Mouse (Mus musculus): Measurements from ENCODE around the gene Tob2. TPM values are rescaled to one million over a fixed set of nuclear protein-coding genes. Genes with fewer than 3 reads are reported as not detected.

Gene Tob2
- polyA plus RNA-seq, 1 experiment, result 35.8 TPM

GRCm38 (mm10) chr15:81852411-81853000 lies 6.1 kb downstream of the Tob2 start:
- TF ChIP-seq CTCF (IDR thresholded peaks at IDR 0.05; ENCODE audit: insufficient read depth, low read length) (no peak), POLR2A (IDR thresholded peaks at IDR 0.05; ENCODE audit: borderline replicate concordance, extremely low read depth, low read depth, low read length) (no peak)
- DNase-seq, result no peak
- Histone ChIP-seq H3K4me3 (replicated peaks; ENCODE audit: extremely low read depth, low read depth, low read length) (no peak overlapping the region), H3K4me1 (ENCODE audit: control insufficient read depth, insufficient read depth, low read length) (peaks cover 5% of the 10 kb centered on the region; the same call in 1 of the 2 replicates)
- WGBS, result 64% methylated on average over 9 of the region's 9 CpGs

GRCm38 (mm10) chr15:81851375-81851774 lies 7.2 kb downstream of the Tob2 start:
- H3K4me3 ChIP-seq (replicated peaks; ENCODE audit: extremely low read depth, low read depth, low read length), result no peak overlapping the region
- DNase-seq, result no peak
- 84% methylated on average over 15 of the region's 15 CpGs for WGBS

GRCm38 (mm10) chr15:81850718-81851117 lies 7.9 kb downstream of the Tob2 start:
- DNase-seq, result no peak
- no peak for TF ChIP-seq CTCF (IDR thresholded peaks at IDR 0.05; ENCODE audit: insufficient read depth, low read length)
- TF ChIP-seq POLR2A (IDR thresholded peaks at IDR 0.05; ENCODE audit: borderline replicate concordance, extremely low read depth, low read depth, low read length), result no peak
- peaks cover 3% of the 10 kb centered on the region; the same call in 1 of the 2 replicates for H3K4me1 ChIP-seq (ENCODE audit: control insufficient read depth, insufficient read depth, low read length)
- no peak overlapping the region for H3K4me3 ChIP-seq (replicated peaks; ENCODE audit: extremely low read depth, low read depth, low read length)
- WGBS, result 75% methylated on average over 14 of the region's 14 CpGs

More at GRCm38 (mm10) chr15:81851375-81851774, 7.2 kb downstream of the Tob2 start:
- TF ChIP-seq POLR2A (IDR thresholded peaks at IDR 0.05; ENCODE audit: borderline replicate concordance, extremely low read depth, low read depth, low read length) (no peak), CTCF (IDR thresholded peaks at IDR 0.05; ENCODE audit: insufficient read depth, low read length) (no peak)
- peaks cover 5% of the 10 kb centered on the region; the same call in 1 of the 2 replicates for H3K4me1 ChIP-seq (ENCODE audit: control insufficient read depth, insufficient read depth, low read length)

GRCm38 (mm10) chr15:81849104-81849503 lies 9.5 kb downstream of the Tob2 start:
- TF ChIP-seq POLR2A (IDR thresholded peaks at IDR 0.05; ENCODE audit: borderline replicate concordance, extremely low read depth, low read depth, low read length) (no peak), CTCF (IDR thresholded peaks at IDR 0.05; ENCODE audit: insufficient read depth, low read length) (no peak)
- Histone ChIP-seq H3K4me3 (replicated peaks; ENCODE audit: extremely low read depth, low read depth, low read length) (no peak overlapping the region), H3K4me1 (ENCODE audit: control insufficient read depth, insufficient read depth, low read length) (no peaks in the 10 kb centered on the region; the same call in 1 of the 2 replicates)
- 74% methylated on average over 9 of the region's 9 CpGs for WGBS
- no peak for DNase-seq

- Histone ChIP-seq H3K4me1 (ENCODE audit: control insufficient read depth, insufficient read depth, low read length) (no peaks in the 10 kb centered on the region; the same call in 1 of the 2 replicates), H3K4me3 (replicated peaks; ENCODE audit: extremely low read depth, low read depth, low read length) (no peak overlapping the region)
- no peak for DNase-seq
- no peak for TF ChIP-seq POLR2A (IDR thresholded peaks at IDR 0.05; ENCODE audit: borderline replicate concordance, extremely low read depth, low read depth, low read length)
- peak; percentile 64 for TF ChIP-seq CTCF (IDR thresholded peaks at IDR 0.05; ENCODE audit: insufficient read depth, low read length)
- WGBS, result 17% methylated on average over 7 of the region's 7 CpGs
Observed at GRCm38 (mm10) chr15:81848301-81848700, 10.3 kb downstream of the Tob2 start.

GRCm38 (mm10) chr15:81847861-81848260 lies 10.7 kb downstream of the Tob2 start:
- H3K4me1 ChIP-seq (ENCODE audit: control insufficient read depth, insufficient read depth, low read length), result no peaks in the 10 kb centered on the region; the same call in 1 of the 2 replicates
- H3K4me3 ChIP-seq (replicated peaks; ENCODE audit: extremely low read depth, low read depth, low read length), result no peak overlapping the region
- TF ChIP-seq CTCF (IDR thresholded peaks at IDR 0.05; ENCODE audit: insufficient read depth, low read length) (no peak), POLR2A (IDR thresholded peaks at IDR 0.05; ENCODE audit: borderline replicate concordance, extremely low read depth, low read depth, low read length) (no peak)
- 81% methylated on average over 5 of the region's 5 CpGs for WGBS
- no peak for DNase-seq

GRCm38 (mm10) chr15:81847161-81847560 lies 11.4 kb downstream of the Tob2 start:
- 87% methylated on average over 4 of the region's 4 CpGs for WGBS
- TF ChIP-seq POLR2A (IDR thresholded peaks at IDR 0.05; ENCODE audit: borderline replicate concordance, extremely low read depth, low read depth, low read length) (no peak), CTCF (IDR thresholded peaks at IDR 0.05; ENCODE audit: insufficient read depth, low read length) (no peak)
- no peak overlapping the region for H3K4me3 ChIP-seq (replicated peaks; ENCODE audit: extremely low read depth, low read depth, low read length)
- no peak for DNase-seq
- H3K4me1 ChIP-seq (ENCODE audit: control insufficient read depth, insufficient read depth, low read length), result no peaks in the 10 kb centered on the region; the same call in 1 of the 2 replicates

- H3K4me1 ChIP-seq (ENCODE audit: control insufficient read depth, insufficient read depth, low read length), result no peaks in the 10 kb centered on the region; the same call in 1 of the 2 replicates
- TF ChIP-seq POLR2A (IDR thresholded peaks at IDR 0.05; ENCODE audit: borderline replicate concordance, extremely low read depth, low read depth, low read length), result no peak
- no peak for TF ChIP-seq CTCF (IDR thresholded peaks at IDR 0.05; ENCODE audit: insufficient read depth, low read length)
- no peak for DNase-seq
- WGBS, result 78% methylated on average over 9 of the region's 9 CpGs
- H3K4me3 ChIP-seq (replicated peaks; ENCODE audit: extremely low read depth, low read depth, low read length), result no peak overlapping the region
Observed at GRCm38 (mm10) chr15:81846755-81847154, 11.8 kb downstream of the Tob2 start.

GRCm38 (mm10) chr15:81845724-81846123 lies 12.9 kb downstream of the Tob2 start:
- TF ChIP-seq CTCF (IDR thresholded peaks at IDR 0.05; ENCODE audit: insufficient read depth, low read length) (no peak), POLR2A (IDR thresholded peaks at IDR 0.05; ENCODE audit: borderline replicate concordance, extremely low read depth, low read depth, low read length) (no peak)
- 28% methylated on average over 4 of the region's 4 CpGs for WGBS
- Histone ChIP-seq H3K4me3 (replicated peaks; ENCODE audit: extremely low read depth, low read depth, low read length) (no peak overlapping the region), H3K4me1 (ENCODE audit: control insufficient read depth, insufficient read depth, low read length) (no peaks in the 10 kb centered on the region; the same call in 1 of the 2 replicates)
- DNase-seq, result no peak

- Histone ChIP-seq H3K4me1 (ENCODE audit: control insufficient read depth, insufficient read depth, low read length) (no peaks in the 10 kb centered on the region; the same call in none of the 2 replicates), H3K4me3 (replicated peaks; ENCODE audit: extremely low read depth, low read depth, low read length) (no peak overlapping the region)
- TF ChIP-seq CTCF (IDR thresholded peaks at IDR 0.05; ENCODE audit: insufficient read depth, low read length), result no peak
- TF ChIP-seq POLR2A (IDR thresholded peaks at IDR 0.05; ENCODE audit: borderline replicate concordance, extremely low read depth, low read depth, low read length), result no peak
- WGBS, result 71% methylated on average over 5 of the region's 5 CpGs
- DNase-seq, result no peak
Observed at GRCm38 (mm10) chr15:81845033-81845625, 13.5 kb downstream of the Tob2 start.
